Mouse (Mus musculus) olfactory bulb, adult 2 months (tissue): Measurements from ENCODE around the gene Hgd.

Experiments
- CTCF ChIP-seq: fragments of 200-500 bp; IDR thresholded peaks from 2 replicates; pipeline ENCODE4 v1.5.1; 2012; ENCODE audit warnings: low read depth, mild to moderate bottlenecking, low read length, moderate library complexity; ENCODE audit not compliant: insufficient read depth
- POLR2A ChIP-seq: fragments of 200-500 bp; IDR thresholded peaks from 2 replicates; pipeline ENCODE4 v1.6.1; 2012; ENCODE audit warnings: mild to moderate bottlenecking, low read depth, low read length, moderate library complexity; ENCODE audit not compliant: insufficient read depth

- TF ChIP-seq CTCF (no peak), POLR2A (no peak)
Observed at GRCm38 (mm10) chr16:37647936-37648335, 68.0 kb downstream of the Hgd start.
